Mouse (Mus musculus): ENCODE data around the gene Ndufa10.

Ndufa10 gene

GRCm38 (mm10) chr1:92405131-92405530 is 68.5 kb downstream of the Ndufa10 start:
- H3K27me3 ChIP-seq (ENCODE audit: insufficient read depth, low read length): peaks cover 7% of the 10 kb centered on the region; the same call in 1 of the 2 replicates
- no peaks in the 10 kb centered on the region for H3K4me1 ChIP-seq (replicated peaks; ENCODE audit: low read depth, low read length)
- no peak for TF ChIP-seq NANOG (IDR thresholded peaks at IDR 0.05; ENCODE audit: borderline replicate concordance, low read length)
- TF ChIP-seq POU5F1 (IDR thresholded peaks at IDR 0.05; ENCODE audit: borderline replicate concordance, low read length): no peak
- TF ChIP-seq CTCF (conservative IDR thresholded peaks at IDR 0.05; ENCODE audit: low read length): no peak
- no peaks in the 10 kb centered on the region for H3K9me3 ChIP-seq (ENCODE audit: low read length)
- H3K36me3 ChIP-seq (ENCODE audit: insufficient read depth, low read length): no peaks in the 10 kb centered on the region
- no peak overlapping the region for H3K4me3 ChIP-seq (replicated peaks; ENCODE audit: low read length)

GRCm38 (mm10) chr1:92400556-92400955 is 73.1 kb downstream of the Ndufa10 start:
- Histone ChIP-seq H3K36me3 (ENCODE audit: insufficient read depth, low read length) (no peaks in the 10 kb centered on the region), H3K27me3 (ENCODE audit: insufficient read depth, low read length) (0 out of 2 replicates have a peak, but pooled peaks cover 10% of the 10 kb centered on the region), H3K4me1 (replicated peaks; ENCODE audit: low read depth, low read length) (peaks cover 10% of the 10 kb centered on the region), H3K4me3 (replicated peaks; ENCODE audit: low read length) (no peak overlapping the region), H3K9me3 (ENCODE audit: low read length) (no peaks in the 10 kb centered on the region)
- TF ChIP-seq CTCF (conservative IDR thresholded peaks at IDR 0.05; ENCODE audit: low read length): no peak
- no peak for TF ChIP-seq POU5F1 (IDR thresholded peaks at IDR 0.05; ENCODE audit: borderline replicate concordance, low read length)
- no peak for TF ChIP-seq NANOG (IDR thresholded peaks at IDR 0.05; ENCODE audit: borderline replicate concordance, low read length)

GRCm38 (mm10) chr1:92398601-92399000 is 75.1 kb downstream of the Ndufa10 start:
- Histone ChIP-seq H3K4me1 (replicated peaks; ENCODE audit: low read depth, low read length) (peaks cover 10% of the 10 kb centered on the region), H3K36me3 (ENCODE audit: insufficient read depth, low read length) (no peaks in the 10 kb centered on the region), H3K27me3 (ENCODE audit: insufficient read depth, low read length) (peaks cover 16% of the 10 kb centered on the region; the same call in 1 of the 2 replicates), H3K9me3 (ENCODE audit: low read length) (no peaks in the 10 kb centered on the region), H3K4me3 (replicated peaks; ENCODE audit: low read length) (no peak overlapping the region)
- TF ChIP-seq POU5F1 (IDR thresholded peaks at IDR 0.05; ENCODE audit: borderline replicate concordance, low read length) (no peak), NANOG (IDR thresholded peaks at IDR 0.05; ENCODE audit: borderline replicate concordance, low read length) (no peak), CTCF (conservative IDR thresholded peaks at IDR 0.05; ENCODE audit: low read length) (no peak)

- H3K36me3 ChIP-seq (ENCODE audit: insufficient read depth, low read length): no peaks in the 10 kb centered on the region
- peaks cover 10% of the 10 kb centered on the region for H3K4me1 ChIP-seq (replicated peaks; ENCODE audit: low read depth, low read length)
- H3K9me3 ChIP-seq (ENCODE audit: low read length): no peaks in the 10 kb centered on the region
- no peak overlapping the region for H3K4me3 ChIP-seq (replicated peaks; ENCODE audit: low read length)
- TF ChIP-seq NANOG (IDR thresholded peaks at IDR 0.05; ENCODE audit: borderline replicate concordance, low read length): no peak
- TF ChIP-seq CTCF (conservative IDR thresholded peaks at IDR 0.05; ENCODE audit: low read length): no peak
- TF ChIP-seq POU5F1 (IDR thresholded peaks at IDR 0.05; ENCODE audit: borderline replicate concordance, low read length): no peak
- H3K27me3 ChIP-seq (ENCODE audit: insufficient read depth, low read length): peaks cover 16% of the 10 kb centered on the region; the same call in 1 of the 2 replicates
Observed at GRCm38 (mm10) chr1:92397511-92398051, 76.1 kb downstream of the Ndufa10 start.

- Histone ChIP-seq H3K9me3 (ENCODE audit: low read length) (no peaks in the 10 kb centered on the region), H3K27me3 (ENCODE audit: insufficient read depth, low read length) (peaks cover 11% of the 10 kb centered on the region; the same call in 1 of the 2 replicates), H3K4me3 (replicated peaks; ENCODE audit: low read length) (no peak overlapping the region), H3K4me1 (replicated peaks; ENCODE audit: low read depth, low read length) (peaks cover 10% of the 10 kb centered on the region), H3K36me3 (ENCODE audit: insufficient read depth, low read length) (no peaks in the 10 kb centered on the region)
- TF ChIP-seq POU5F1 (IDR thresholded peaks at IDR 0.05; ENCODE audit: borderline replicate concordance, low read length) (no peak), NANOG (IDR thresholded peaks at IDR 0.05; ENCODE audit: borderline replicate concordance, low read length) (no peak), CTCF (conservative IDR thresholded peaks at IDR 0.05; ENCODE audit: low read length) (no peak)
Observed at GRCm38 (mm10) chr1:92394279-92394678, 79.4 kb downstream of the Ndufa10 start.

- Histone ChIP-seq H3K9me3 (ENCODE audit: low read length) (no peaks in the 10 kb centered on the region), H3K4me3 (replicated peaks; ENCODE audit: low read length) (no peak overlapping the region), H3K4me1 (replicated peaks; ENCODE audit: low read depth, low read length) (peaks cover 10% of the 10 kb centered on the region), H3K27me3 (ENCODE audit: insufficient read depth, low read length) (peaks cover 10% of the 10 kb centered on the region; the same call in 1 of the 2 replicates), H3K36me3 (ENCODE audit: insufficient read depth, low read length) (no peaks in the 10 kb centered on the region)
- TF ChIP-seq NANOG (IDR thresholded peaks at IDR 0.05; ENCODE audit: borderline replicate concordance, low read length) (no peak), CTCF (conservative IDR thresholded peaks at IDR 0.05; ENCODE audit: low read length) (no peak), POU5F1 (IDR thresholded peaks at IDR 0.05; ENCODE audit: borderline replicate concordance, low read length) (no peak)
Observed at GRCm38 (mm10) chr1:92393166-92393565, 80.5 kb downstream of the Ndufa10 start.
